Mouse (Mus musculus) MEL (cell line): ENCODE measurements at regions not wholly inside any gene's neighbourhood (a gene's known extent, or its start where the extent isn't known, plus 50 kb on each side); places are given as distances from the start of the nearest gene placed in this dataset.

Experiments
- DNase-seq: peaks from one replicate; pipeline ENCODE4 v3.0.0; 2011; ENCODE audit warnings: low read depth, low spot score
- H3K27ac ChIP-seq: 2 replicates; pipeline ENCODE4 v1.5.1; 2012; ENCODE audit warnings: low read depth, mild to moderate bottlenecking, control low read depth, low read length, moderate library complexity; ENCODE audit not compliant: control insufficient read depth
- H3K27me3 ChIP-seq, 2 experiments: fragments of 150-350 bp in 1 of 2; sonication (generic) in 1 of 2; 2 replicates each; pipeline ENCODE4 v1.6.1; 2012; ENCODE audit warnings: low read length in 2 of 2, mild to moderate bottlenecking in 2 of 2, improper control_type of control experiment in 1 of 2, moderate library complexity in 1 of 2; ENCODE audit not compliant: insufficient read depth in 2 of 2, control insufficient read depth in 1 of 2
- H3K36me3 ChIP-seq, 2 experiments: 2 replicates each; pipeline ENCODE4 v1.6.1; 2012 to 2014; ENCODE audit warnings: low read length in 2 of 2, improper control_type of control experiment in 1 of 2, inconsistent platforms in 1 of 2, mild to moderate bottlenecking in 1 of 2; ENCODE audit not compliant: insufficient read depth in 2 of 2, control insufficient read depth in 1 of 2
- H3K4me1 ChIP-seq, 2 experiments: fragments of 150-350 bp in 1 of 2; sonication (generic) in 1 of 2; 2 replicates each; pipeline ENCODE4 v1.6.1; 2012; ENCODE audit warnings: low read length in 2 of 2, improper control_type of control experiment in 1 of 2, mild to moderate bottlenecking in 1 of 2; ENCODE audit not compliant: insufficient read depth in 2 of 2, control insufficient read depth in 1 of 2
- H3K4me3 ChIP-seq, 2 experiments: fragments of 150-350 bp in 1 of 2; sonication (generic) in 1 of 2; 2 replicates each; pipeline ENCODE4 v1.5.1; 2012; ENCODE audit warnings: low read depth in 2 of 2, low read length in 2 of 2, mild to moderate bottlenecking in 2 of 2, moderate library complexity in 2 of 2, control low read depth in 1 of 2, improper control_type of control experiment in 1 of 2; ENCODE audit not compliant: control insufficient read depth in 1 of 2, insufficient read depth in 1 of 2
- H3K79me2 ChIP-seq: 2 replicates; pipeline ENCODE4 v1.6.1; 2012; ENCODE audit warnings: mild to moderate bottlenecking, low read length, moderate library complexity; ENCODE audit not compliant: control insufficient read depth, poor library complexity, insufficient read depth
- H3K9ac ChIP-seq: 2 replicates; pipeline ENCODE4 v1.6.1; 2012; ENCODE audit warnings: low read depth, mild to moderate bottlenecking, control low read depth, low read length, moderate library complexity; ENCODE audit not compliant: control insufficient read depth, poor library complexity, severe bottlenecking
- H3K9me3 ChIP-seq: fragments of 150-350 bp; sonication (generic); replicated peaks from 2 replicates; pipeline ENCODE4 v1.6.1; 2012; ENCODE audit warnings: mild to moderate bottlenecking, low read length, improper control_type of control experiment, moderate library complexity; ENCODE audit not compliant: insufficient read depth
- BHLHE40 ChIP-seq: IDR thresholded peaks from 2 replicates; pipeline ENCODE4 v1.6.1; 2012; ENCODE audit warnings: low read depth, mild to moderate bottlenecking, inconsistent platforms, low read length, improper control_type of control experiment, borderline replicate concordance
- CHD1 ChIP-seq: IDR thresholded peaks from 2 replicates; pipeline ENCODE4 v1.6.1; 2012; ENCODE audit warnings: low read depth, mild to moderate bottlenecking, inconsistent platforms, low read length, improper control_type of control experiment
- CTCF ChIP-seq, 3 experiments: IDR thresholded peaks in 2 of 3; conservative IDR thresholded peaks in 1 of 3; 2 replicates each; pipeline ENCODE4 v1.5.1; 2011 to 2012; ENCODE audit warnings: low read length in 3 of 3, low read depth in 2 of 3, mild to moderate bottlenecking in 2 of 3, improper control_type of control experiment in 1 of 3, inconsistent platforms in 1 of 3, mixed read lengths in 1 of 3, moderate library complexity in 1 of 3; ENCODE audit not compliant: control insufficient read depth in 1 of 3, insufficient read depth in 1 of 3, poor library complexity in 1 of 3, severe bottlenecking in 1 of 3
- ETS1 ChIP-seq: IDR thresholded peaks from 2 replicates; pipeline ENCODE4 v1.6.1; 2012; ENCODE audit warnings: low read depth, mild to moderate bottlenecking, inconsistent platforms, low read length, improper control_type of control experiment, moderate library complexity
- GATA1 ChIP-seq: IDR thresholded peaks from 2 replicates; pipeline ENCODE4 v1.6.1; 2011; ENCODE audit warnings: low read depth, low read length, improper control_type of control experiment
- KAT2A ChIP-seq: conservative IDR thresholded peaks from 2 replicates; pipeline ENCODE4 v1.6.1; 2012; ENCODE audit warnings: low read depth, low read length, improper control_type of control experiment, inconsistent platforms
- MAFK ChIP-seq: IDR thresholded peaks from 2 replicates; pipeline ENCODE4 v1.6.1; 2011; ENCODE audit warnings: low read depth, mild to moderate bottlenecking, low read length, improper control_type of control experiment, borderline replicate concordance
- MAX ChIP-seq: IDR thresholded peaks from 2 replicates; pipeline ENCODE4 v1.6.1; 2011; ENCODE audit warnings: low read length, improper control_type of control experiment
- MAZ ChIP-seq: IDR thresholded peaks from 2 replicates; pipeline ENCODE4 v1.6.1; 2012; ENCODE audit warnings: low read depth, mild to moderate bottlenecking, inconsistent platforms, low read length, improper control_type of control experiment
- MYC ChIP-seq: IDR thresholded peaks from 2 replicates; pipeline ENCODE4 v1.6.1; 2011; ENCODE audit warnings: low read depth, mild to moderate bottlenecking, low read length, improper control_type of control experiment, moderate library complexity
- NRF1 ChIP-seq: IDR thresholded peaks from 2 replicates; pipeline ENCODE4 v1.6.1; 2014; ENCODE audit warnings: low read depth, mild to moderate bottlenecking, inconsistent platforms, low read length, improper control_type of control experiment, moderate library complexity; ENCODE audit not compliant: poor library complexity, insufficient read depth, severe bottlenecking
- RCOR1 ChIP-seq: IDR thresholded peaks from 2 replicates; pipeline ENCODE4 v1.6.1; 2012; ENCODE audit warnings: low read depth, mild to moderate bottlenecking, inconsistent platforms, low read length, improper control_type of control experiment
- SIN3A ChIP-seq: IDR thresholded peaks from 2 replicates; pipeline ENCODE4 v1.6.1; 2012; ENCODE audit warnings: low read length, improper control_type of control experiment, inconsistent platforms
- TAL1 ChIP-seq: IDR thresholded peaks from 2 replicates; pipeline ENCODE4 v1.6.1; 2012; ENCODE audit warnings: mild to moderate bottlenecking, inconsistent platforms, low read length, moderate library complexity, mixed read lengths
- ZKSCAN1 ChIP-seq: IDR thresholded peaks from 2 replicates; pipeline ENCODE4 v1.6.1; 2012; ENCODE audit warnings: low read depth, mild to moderate bottlenecking, inconsistent platforms, low read length, improper control_type of control experiment, moderate library complexity
- ZMIZ1 ChIP-seq: IDR thresholded peaks from 2 replicates; pipeline ENCODE4 v1.6.1; 2012; ENCODE audit warnings: low read depth, mild to moderate bottlenecking, inconsistent platforms, low read length, improper control_type of control experiment, moderate library complexity

- no peak overlapping the region for H3K27ac ChIP-seq
- no peaks in the 10 kb centered on the region for H3K79me2 ChIP-seq
- no peaks in the 10 kb centered on the region for H3K9me3 ChIP-seq
- H3K4me1 ChIP-seq = no peaks in the 10 kb centered on the region
- H3K9ac ChIP-seq = no peak overlapping the region
- TF ChIP-seq ETS1 (no peak), KAT2A (no peak), RCOR1 (no peak), MAZ (no peak)
- no peak overlapping the region for H3K4me3 ChIP-seq
- DNase-seq = no peak
- no peaks in the 10 kb centered on the region for H3K36me3 ChIP-seq
- no peaks in the 10 kb centered on the region for H3K27me3 ChIP-seq
These were observed 113.0 kb upstream of the Slc35f1 start for GRCm38 (mm10) chr10:52577383-52577782.

GRCm38 (mm10) chr10:52577795-52578194 lies 112.5 kb upstream of the Slc35f1 start:
- no peak for TF ChIP-seq CTCF (IDR thresholded peaks at IDR 0.05 in 2 of 3, conservative IDR thresholded peaks at IDR 0.05 in 1 of 3; ENCODE audit: control insufficient read depth in 1 of 3, insufficient read depth in 1 of 3, low read depth in 2 of 3, low read length in 3 of 3, poor library complexity in 1 of 3, severe bottlenecking in 1 of 3)
- TF ChIP-seq MAFK = no peak
- TF ChIP-seq NRF1 = no peak
- no peak for TF ChIP-seq RCOR1
- TF ChIP-seq MYC = no peak
- no peak for TF ChIP-seq CHD1
- TF ChIP-seq TAL1 = no peak
- no peak for TF ChIP-seq ZMIZ1
- Histone ChIP-seq H3K4me1 (no peaks in the 10 kb centered on the region), H3K27me3 (no peaks in the 10 kb centered on the region)

GRCm38 (mm10) chr10:52578238-52578832 lies 112.0 kb upstream of the Slc35f1 start:
- Histone ChIP-seq H3K9ac (no peak overlapping the region), H3K36me3 (no peaks in the 10 kb centered on the region), H3K9me3 (no peaks in the 10 kb centered on the region), H3K79me2 (no peaks in the 10 kb centered on the region), H3K4me1 (no peaks in the 10 kb centered on the region)
- no peak for DNase-seq
- TF ChIP-seq ZMIZ1 (no peak), GATA1 (no peak), KAT2A (no peak), MAX (no peak), SIN3A (no peak), ZKSCAN1 (no peak), BHLHE40 (no peak)
- TF ChIP-seq, all 39 proteins: peak for 0
- Histone ChIP-seq H3K27me3 (no peaks in the 10 kb centered on the region), H3K27ac (no peak overlapping the region), H3K4me3 (no peak overlapping the region)

More at GRCm38 (mm10) chr10:52577795-52578194, 112.5 kb upstream of the Slc35f1 start:
- no peaks in the 10 kb centered on the region for H3K9me3 ChIP-seq
- no peaks in the 10 kb centered on the region for H3K36me3 ChIP-seq
- no peak overlapping the region for H3K27ac ChIP-seq
- H3K4me3 ChIP-seq = no peak overlapping the region
- H3K9ac ChIP-seq = no peak overlapping the region
- H3K79me2 ChIP-seq = no peaks in the 10 kb centered on the region
- no peak for DNase-seq
